Mouse (Mus musculus): ENCODE data around the gene Abca13. TPM values are rescaled to one million over a fixed set of nuclear protein-coding genes. Genes with fewer than 3 reads are reported as not detected.

Abca13 gene
- polyA plus RNA-seq, 1 experiment from 2014 or later, result 0.04 TPM

DNA sequence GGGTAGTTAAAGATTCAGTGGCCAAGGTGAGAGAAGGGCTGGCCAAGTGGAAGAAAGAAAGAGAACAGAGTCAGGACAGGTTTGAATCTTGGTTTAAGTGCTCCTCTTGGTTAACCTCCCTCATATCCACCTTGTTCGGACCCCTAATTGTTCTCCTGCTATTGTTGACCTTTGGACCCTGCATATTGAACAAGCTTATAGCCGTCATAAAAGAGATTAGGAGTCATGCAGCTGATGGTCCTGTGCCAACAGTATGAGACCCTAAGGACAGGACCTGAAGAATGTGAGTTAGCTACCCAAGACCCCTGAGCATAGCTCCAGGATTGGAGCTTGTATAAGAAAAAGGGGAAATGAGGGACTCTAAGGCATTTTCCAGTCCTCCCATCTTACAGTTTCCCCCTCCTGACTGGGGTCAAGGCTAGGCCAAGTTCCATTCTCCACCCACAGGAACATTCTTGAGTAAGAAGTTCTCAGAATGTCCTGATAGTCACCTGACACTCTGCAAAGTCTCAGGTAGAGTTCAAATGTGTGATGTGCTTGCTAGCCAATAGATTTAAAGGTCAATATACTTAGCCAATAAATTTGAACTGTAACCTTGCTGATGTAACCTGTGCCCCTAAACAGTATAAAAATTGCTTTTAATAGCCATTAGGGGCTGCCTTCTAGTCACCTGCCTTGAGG is 536.2 kb downstream of the Abca13 start:
- WGBS, result 69% methylated on average over 2 of the region's 2 CpGs
- Histone ChIP-seq H3K9ac (ENCODE audit: low read depth, low read length) (no peak overlapping the region), H3K36me3 (ENCODE audit: control insufficient read depth, insufficient read depth, low read length) (no peaks in the 10 kb centered on the region), H3K4me3 (ENCODE audit: low read depth, low read length) (no peak overlapping the region), H3K4me2 (ENCODE audit: low read length) (no peak overlapping the region), H3K27me3 (ENCODE audit: control insufficient read depth, insufficient read depth, low read depth, low read length) (no peaks in the 10 kb centered on the region), H3K4me1 (ENCODE audit: control insufficient read depth, insufficient read depth, low read length) (no peaks in the 10 kb centered on the region), H3K27ac (ENCODE audit: low read length) (no peak overlapping the region), H3K9me3 (replicated peaks; ENCODE audit: control insufficient read depth, low read length, poor library complexity, severe bottlenecking) (no peaks in the 10 kb centered on the region)
- no peak for ATAC-seq

DNA sequence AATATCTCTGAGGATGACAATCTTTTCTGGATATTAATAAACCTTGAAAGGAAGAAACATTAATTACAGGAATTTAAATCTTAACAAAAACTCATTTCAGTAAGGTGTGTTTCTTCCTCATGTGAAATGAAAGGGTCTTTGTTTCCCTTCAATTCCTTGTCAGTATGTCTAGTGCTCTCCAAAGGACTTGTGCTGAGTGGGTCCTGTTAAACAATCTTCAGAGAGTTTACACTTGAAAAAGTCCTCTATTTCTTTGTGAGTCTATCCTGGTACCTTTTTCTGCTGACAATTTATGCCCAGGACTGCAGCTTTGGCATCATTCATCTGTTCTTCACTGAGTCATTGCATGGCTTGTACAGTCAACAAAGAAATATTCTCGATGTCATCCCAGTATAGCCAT is 539.6 kb downstream of the Abca13 start:
- H3K4me1 ChIP-seq (ENCODE audit: control insufficient read depth, insufficient read depth, low read length), result no peaks in the 10 kb centered on the region
- no peaks in the 10 kb centered on the region for H3K36me3 ChIP-seq (ENCODE audit: control insufficient read depth, insufficient read depth, low read length)
- no peak for ATAC-seq
- H3K9me3 ChIP-seq (replicated peaks; ENCODE audit: control insufficient read depth, low read length, poor library complexity, severe bottlenecking), result no peaks in the 10 kb centered on the region
- H3K9ac ChIP-seq (ENCODE audit: low read depth, low read length), result no peak overlapping the region
- H3K4me3 ChIP-seq (ENCODE audit: low read depth, low read length), result no peak overlapping the region
- H3K27me3 ChIP-seq (ENCODE audit: control insufficient read depth, insufficient read depth, low read depth, low read length), result no peaks in the 10 kb centered on the region
- WGBS, result 82% methylated on average over 1 of the region's 1 CpGs
- H3K4me2 ChIP-seq (ENCODE audit: low read length), result no peak overlapping the region
- H3K27ac ChIP-seq (ENCODE audit: low read length), result no peak overlapping the region

Other genes starting within 250 kb of the Abca13 start
- gene Pkd1l1, start 218.7 kb upstream of the Abca13 start, polyA plus RNA-seq (2015; fragmentation: Nextera tagmentation; extraction: Ambion mirVana), result 0.20 and 0.22 TPM in 2 replicates
- gene Hus1, start 180.8 kb upstream of the Abca13 start, polyA plus RNA-seq (2015; fragmentation: Nextera tagmentation; extraction: Ambion mirVana), result 10.3 and 11.1 TPM in 2 replicates
- 1.9 and 2.7 TPM in 2 replicates for gene Gm11992, start 143.3 kb upstream of the Abca13 start, polyA plus RNA-seq (2015; fragmentation: Nextera tagmentation; extraction: Ambion mirVana)
- gene Sun3, start 143.0 kb upstream of the Abca13 start, polyA plus RNA-seq (2015; fragmentation: Nextera tagmentation; extraction: Ambion mirVana), result 0.15 TPM in 1 of 2 replicates, not detected in the other
- gene Upp1, start 73.8 kb upstream of the Abca13 start, polyA plus RNA-seq (2015; fragmentation: Nextera tagmentation; extraction: Ambion mirVana), result 1.8 and 2.4 TPM in 2 replicates